Mouse (Mus musculus): ENCODE data around the gene Il16. TPM values are rescaled to one million over a fixed set of nuclear protein-coding genes. Genes with fewer than 3 reads are reported as not detected.
A peak's percentile ranks its signal among the peaks of the same experiment; 100 is the strongest.

Il16 gene
- polyA plus RNA-seq, 1 experiment from 2014 or later = 2.5 TPM

GRCm38 (mm10) chr7:83659159-83660065 lies 86.1 kb downstream of the Il16 start:
- no peak overlapping the region for H3K4me2 ChIP-seq (replicated peaks; ENCODE audit: low read depth, low read length)
- H3K27me3 ChIP-seq (ENCODE audit: control insufficient read depth, insufficient read depth, low read length) = no peaks in the 10 kb centered on the region
- ATAC-seq (ENCODE audit: low FRiP score, low TSS enrichment) = no peak
- H3K9ac ChIP-seq (ENCODE audit: low read depth, low read length) = no peak overlapping the region
- no peaks in the 10 kb centered on the region for H3K36me3 ChIP-seq (ENCODE audit: control insufficient read depth, insufficient read depth, low read length)
- H3K9me3 ChIP-seq (ENCODE audit: control insufficient read depth, low read length) = no peaks in the 10 kb centered on the region
- H3K4me1 ChIP-seq (ENCODE audit: control insufficient read depth, insufficient read depth, low read length) = no peaks in the 10 kb centered on the region
- H3K4me3 ChIP-seq (ENCODE audit: low read length) = no peak overlapping the region
- peak overlapping the region; percentile 13; the same call in 1 of the 2 replicates for H3K27ac ChIP-seq (ENCODE audit: low read depth, low read length)
- 83% methylated on average over 9 of the region's 9 CpGs for WGBS

- ATAC-seq (ENCODE audit: low FRiP score, low TSS enrichment) = no peak
- Histone ChIP-seq H3K9me3 (ENCODE audit: control insufficient read depth, low read length) (no peaks in the 10 kb centered on the region), H3K27ac (ENCODE audit: low read depth, low read length) (no peak overlapping the region), H3K27me3 (ENCODE audit: control insufficient read depth, insufficient read depth, low read length) (no peaks in the 10 kb centered on the region), H3K36me3 (ENCODE audit: control insufficient read depth, insufficient read depth, low read length) (no peaks in the 10 kb centered on the region), H3K4me2 (replicated peaks; ENCODE audit: low read depth, low read length) (no peak overlapping the region), H3K4me3 (ENCODE audit: low read length) (no peak overlapping the region), H3K4me1 (ENCODE audit: control insufficient read depth, insufficient read depth, low read length) (no peaks in the 10 kb centered on the region), H3K9ac (ENCODE audit: low read depth, low read length) (no peak overlapping the region)
- 92% methylated on average over 1 of the region's 1 CpGs for WGBS
Observed at GRCm38 (mm10) chr7:83658716-83659115, 86.8 kb downstream of the Il16 start.

GRCm38 (mm10) chr7:83654938-83655630 lies 90.4 kb downstream of the Il16 start:
- Histone ChIP-seq H3K4me2 (replicated peaks; ENCODE audit: low read depth, low read length) (no peak overlapping the region; the same call in 1 of the 2 replicates), H3K36me3 (ENCODE audit: control insufficient read depth, insufficient read depth, low read length) (no peaks in the 10 kb centered on the region), H3K4me3 (ENCODE audit: low read length) (no peak overlapping the region), H3K27ac (ENCODE audit: low read depth, low read length) (peak overlapping the region; percentile 26; the same call in 1 of the 2 replicates), H3K27me3 (ENCODE audit: control insufficient read depth, insufficient read depth, low read length) (no peaks in the 10 kb centered on the region), H3K9ac (ENCODE audit: low read depth, low read length) (no peak overlapping the region), H3K4me1 (ENCODE audit: control insufficient read depth, insufficient read depth, low read length) (no peaks in the 10 kb centered on the region), H3K9me3 (ENCODE audit: control insufficient read depth, low read length) (no peaks in the 10 kb centered on the region)
- no peak for ATAC-seq (ENCODE audit: low FRiP score, low TSS enrichment)
- 51% methylated on average over 5 of the region's 5 CpGs for WGBS

DNA sequence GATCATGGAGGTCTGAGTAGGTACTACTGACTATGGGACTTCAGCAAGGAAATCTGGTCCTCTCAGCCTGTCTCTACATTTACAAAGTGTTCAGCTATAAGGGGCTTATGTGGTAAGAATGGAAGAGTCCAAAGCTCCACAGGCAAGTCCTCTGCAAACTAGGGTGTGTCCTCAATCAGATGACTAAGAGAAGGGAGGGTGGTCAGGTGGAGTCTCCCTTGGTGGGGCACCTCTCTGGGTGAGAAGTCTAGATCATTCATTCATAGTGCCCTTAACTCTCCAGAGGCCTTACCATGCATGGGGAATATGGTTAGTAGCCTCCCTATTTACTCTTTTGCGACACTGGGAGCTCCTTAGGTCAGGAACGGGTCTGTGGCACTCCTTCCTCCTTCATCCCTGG lies 91.3 kb downstream of the Il16 start:
- H3K9me3 ChIP-seq (ENCODE audit: control insufficient read depth, low read length) = no peaks in the 10 kb centered on the region
- no peak overlapping the region for H3K4me2 ChIP-seq (replicated peaks; ENCODE audit: low read depth, low read length)
- no peak overlapping the region for H3K4me3 ChIP-seq (ENCODE audit: low read length)
- no peak for ATAC-seq (ENCODE audit: low FRiP score, low TSS enrichment)
- no peak overlapping the region for H3K9ac ChIP-seq (ENCODE audit: low read depth, low read length)
- no peaks in the 10 kb centered on the region for H3K36me3 ChIP-seq (ENCODE audit: control insufficient read depth, insufficient read depth, low read length)
- no peaks in the 10 kb centered on the region for H3K4me1 ChIP-seq (ENCODE audit: control insufficient read depth, insufficient read depth, low read length)
- 87% methylated on average over 2 of the region's 2 CpGs for WGBS
- no peaks in the 10 kb centered on the region for H3K27me3 ChIP-seq (ENCODE audit: control insufficient read depth, insufficient read depth, low read length)
- H3K27ac ChIP-seq (ENCODE audit: low read depth, low read length) = no peak overlapping the region

- no peak for ATAC-seq (ENCODE audit: low FRiP score, low TSS enrichment)
Observed at GRCm38 (mm10) chr7:83653605-83654051, 91.9 kb downstream of the Il16 start.

GRCm38 (mm10) chr7:83652498-83652897 lies 93.0 kb downstream of the Il16 start:
- Histone ChIP-seq H3K9ac (ENCODE audit: low read depth, low read length) (no peak overlapping the region), H3K9me3 (ENCODE audit: control insufficient read depth, low read length) (no peaks in the 10 kb centered on the region), H3K4me3 (ENCODE audit: low read length) (no peak overlapping the region), H3K4me1 (ENCODE audit: control insufficient read depth, insufficient read depth, low read length) (no peaks in the 10 kb centered on the region), H3K27ac (ENCODE audit: low read depth, low read length) (no peak overlapping the region), H3K4me2 (replicated peaks; ENCODE audit: low read depth, low read length) (no peak overlapping the region), H3K27me3 (ENCODE audit: control insufficient read depth, insufficient read depth, low read length) (no peaks in the 10 kb centered on the region), H3K36me3 (ENCODE audit: control insufficient read depth, insufficient read depth, low read length) (no peaks in the 10 kb centered on the region)
- no peak for ATAC-seq (ENCODE audit: low FRiP score, low TSS enrichment)
- WGBS = 84% methylated on average over 5 of the region's 5 CpGs

More at GRCm38 (mm10) chr7:83653605-83654051, 91.9 kb downstream of the Il16 start:
- H3K36me3 ChIP-seq (ENCODE audit: control insufficient read depth, insufficient read depth, low read length) = no peaks in the 10 kb centered on the region
- H3K9ac ChIP-seq (ENCODE audit: low read depth, low read length) = no peak overlapping the region
- H3K4me3 ChIP-seq (ENCODE audit: low read length) = no peak overlapping the region
- no peak overlapping the region for H3K27ac ChIP-seq (ENCODE audit: low read depth, low read length)
- no peaks in the 10 kb centered on the region for H3K4me1 ChIP-seq (ENCODE audit: control insufficient read depth, insufficient read depth, low read length)
- H3K27me3 ChIP-seq (ENCODE audit: control insufficient read depth, insufficient read depth, low read length) = no peaks in the 10 kb centered on the region
- WGBS = 87% methylated on average over 2 of the region's 2 CpGs
- H3K9me3 ChIP-seq (ENCODE audit: control insufficient read depth, low read length) = no peaks in the 10 kb centered on the region
- no peak overlapping the region for H3K4me2 ChIP-seq (replicated peaks; ENCODE audit: low read depth, low read length)

DNA sequence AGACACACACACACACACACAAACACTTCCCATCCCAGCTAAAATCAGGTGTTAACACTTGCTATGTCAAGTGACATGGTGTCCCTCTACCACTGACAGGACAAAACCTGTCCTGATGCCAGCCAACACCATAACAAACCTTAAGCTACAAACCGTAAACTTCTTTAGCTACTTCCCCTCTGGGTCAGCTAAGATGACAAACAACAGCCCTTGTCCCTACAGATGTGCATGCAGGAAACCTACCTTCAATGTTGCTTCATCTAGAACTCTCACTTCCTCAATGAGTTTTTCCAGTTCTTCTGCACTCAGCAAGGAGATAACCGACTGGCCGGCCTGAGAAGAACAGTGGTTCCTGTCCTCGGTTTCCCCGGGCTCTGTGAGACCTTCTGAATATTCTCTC lies 94.9 kb downstream of the Il16 start:
- no peaks in the 10 kb centered on the region for H3K4me1 ChIP-seq (ENCODE audit: control insufficient read depth, insufficient read depth, low read length)
- no peaks in the 10 kb centered on the region for H3K27me3 ChIP-seq (ENCODE audit: control insufficient read depth, insufficient read depth, low read length)
- H3K9ac ChIP-seq (ENCODE audit: low read depth, low read length) = no peak overlapping the region
- no peak overlapping the region for H3K4me3 ChIP-seq (ENCODE audit: low read length)
- 92% methylated on average over 5 of the region's 5 CpGs for WGBS
- no peak overlapping the region for H3K4me2 ChIP-seq (replicated peaks; ENCODE audit: low read depth, low read length)
- no peak for ATAC-seq (ENCODE audit: low FRiP score, low TSS enrichment)
- no peak overlapping the region for H3K27ac ChIP-seq (ENCODE audit: low read depth, low read length)
- H3K36me3 ChIP-seq (ENCODE audit: control insufficient read depth, insufficient read depth, low read length) = no peaks in the 10 kb centered on the region
- no peaks in the 10 kb centered on the region for H3K9me3 ChIP-seq (ENCODE audit: control insufficient read depth, low read length)

DNA sequence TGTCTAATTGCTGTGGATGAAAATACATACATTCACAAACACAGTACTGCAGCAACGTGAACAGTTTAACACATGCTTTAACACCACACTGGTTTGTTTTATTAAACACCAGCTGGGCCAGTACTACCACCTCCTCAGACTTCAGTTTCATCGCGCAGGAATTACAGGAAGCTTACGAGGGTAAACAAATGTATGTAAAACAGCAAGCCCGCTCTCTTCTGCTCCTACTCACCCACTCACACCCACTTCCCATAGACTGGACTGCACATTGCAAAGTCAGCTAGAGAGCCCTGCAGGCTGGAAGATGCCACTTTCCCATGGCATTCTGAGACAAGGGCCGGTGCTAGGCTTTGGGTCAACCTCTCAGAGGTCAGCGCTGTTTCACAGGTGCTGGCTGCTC lies 96.7 kb downstream of the Il16 start:
- H3K36me3 ChIP-seq (ENCODE audit: control insufficient read depth, insufficient read depth, low read length) = no peaks in the 10 kb centered on the region
- H3K4me2 ChIP-seq (replicated peaks; ENCODE audit: low read depth, low read length) = no peak overlapping the region
- no peaks in the 10 kb centered on the region for H3K4me1 ChIP-seq (ENCODE audit: control insufficient read depth, insufficient read depth, low read length)
- H3K4me3 ChIP-seq (ENCODE audit: low read length) = no peak overlapping the region
- H3K9ac ChIP-seq (ENCODE audit: low read depth, low read length) = no peak overlapping the region
- H3K27ac ChIP-seq (ENCODE audit: low read depth, low read length) = no peak overlapping the region
- H3K9me3 ChIP-seq (ENCODE audit: control insufficient read depth, low read length) = no peaks in the 10 kb centered on the region
- 81% methylated on average over 7 of the region's 7 CpGs for WGBS
- no peaks in the 10 kb centered on the region for H3K27me3 ChIP-seq (ENCODE audit: control insufficient read depth, insufficient read depth, low read length)
- no peak for ATAC-seq (ENCODE audit: low FRiP score, low TSS enrichment)

DNA sequence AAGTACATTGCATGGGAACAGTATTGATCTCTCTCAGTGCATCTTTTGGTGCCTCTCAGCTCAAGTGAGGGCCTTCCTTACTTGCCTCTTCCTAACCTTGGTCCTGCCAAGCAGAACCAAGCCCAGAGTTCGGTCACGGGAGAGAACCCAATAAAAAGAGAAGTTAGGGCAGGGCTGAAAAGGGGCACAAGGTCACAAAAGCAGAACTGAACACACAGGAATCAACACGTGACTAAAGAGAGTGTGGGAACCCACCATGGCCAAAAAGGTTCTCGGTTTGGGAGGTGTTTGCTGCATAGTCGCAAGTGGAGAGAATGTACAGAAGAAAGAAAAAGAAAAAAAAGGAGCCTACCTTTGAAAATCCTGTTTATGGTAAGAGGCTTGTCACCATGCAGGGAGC lies 100.0 kb downstream of the Il16 start:
- ATAC-seq (ENCODE audit: low FRiP score, low TSS enrichment) = no peak
- Histone ChIP-seq H3K9ac (ENCODE audit: low read depth, low read length) (no peak overlapping the region), H3K36me3 (ENCODE audit: control insufficient read depth, insufficient read depth, low read length) (peaks cover 8% of the 10 kb centered on the region), H3K4me2 (replicated peaks; ENCODE audit: low read depth, low read length) (no peak overlapping the region), H3K27me3 (ENCODE audit: control insufficient read depth, insufficient read depth, low read length) (no peaks in the 10 kb centered on the region), H3K4me3 (ENCODE audit: low read length) (no peak overlapping the region), H3K27ac (ENCODE audit: low read depth, low read length) (no peak overlapping the region), H3K4me1 (ENCODE audit: control insufficient read depth, insufficient read depth, low read length) (no peaks in the 10 kb centered on the region), H3K9me3 (ENCODE audit: control insufficient read depth, low read length) (no peaks in the 10 kb centered on the region)
- WGBS = 69% methylated on average over 5 of the region's 5 CpGs

All from kidney, embryonic 14.5 days (tissue).